Mouse (Mus musculus): ENCODE data around the gene Efna2.

Gene Efna2

GRCm38 (mm10) chr10:80141243-80141642, 38.0 kb upstream of the Efna2 start:
- in situ Hi-C loops (cut with MboI; ENCODE audit: unreplicated experiment in 2 of 2) = loop anchor here in 1 of 2 experiments (5.0 to 10.0 kb wide), 2 partner anchors 179 to 286 kb away; partner anchors contain the start of genes Ptbp1 and Wdr18

- in situ Hi-C loops (cut with MboI; ENCODE audit: unreplicated experiment in 2 of 2) = loop anchor here in 1 of 2 experiments (5.0 to 10.0 kb wide), 2 partner anchors 180 to 287 kb away; partner anchors contain the start of genes Ptbp1 and Wdr18
Observed at GRCm38 (mm10) chr10:80141786-80142529, 37.3 kb upstream of the Efna2 start.

- in situ Hi-C loops (cut with MboI; ENCODE audit: unreplicated experiment in 2 of 2) = loop anchor here in 1 of 2 experiments (5.0 to 10.0 kb wide), 2 partner anchors 180 to 288 kb away; partner anchors contain the start of genes Ptbp1 and Wdr18
Observed at GRCm38 (mm10) chr10:80142530-80142925, 36.8 kb upstream of the Efna2 start.

DNA sequence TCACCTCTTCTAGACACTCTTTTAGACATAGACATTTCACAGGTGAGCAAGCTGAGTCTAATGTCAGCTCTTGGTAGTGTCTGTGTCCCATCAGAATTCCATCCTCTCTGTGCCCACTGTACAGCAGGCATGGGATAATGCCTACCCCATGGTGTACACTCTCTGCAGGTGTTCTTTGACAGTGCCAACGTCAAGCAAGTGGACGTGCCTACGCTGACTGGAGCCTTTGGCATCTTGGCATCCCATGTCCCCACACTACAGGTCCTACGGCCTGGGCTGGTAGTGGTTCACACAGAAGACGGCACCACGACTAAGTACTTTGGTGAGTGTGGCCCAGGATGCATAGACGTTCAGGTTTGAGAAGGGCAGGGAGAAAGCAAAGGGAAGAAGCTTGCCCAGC, 35.6 kb upstream of the Efna2 start:
- in situ Hi-C loops (cut with MboI; ENCODE audit: unreplicated experiment in 2 of 2) = loop anchor here in 1 of 2 experiments (5.0 to 10.0 kb wide), 2 partner anchors 181 to 289 kb away; partner anchors contain the start of genes Ptbp1 and Wdr18

DNA sequence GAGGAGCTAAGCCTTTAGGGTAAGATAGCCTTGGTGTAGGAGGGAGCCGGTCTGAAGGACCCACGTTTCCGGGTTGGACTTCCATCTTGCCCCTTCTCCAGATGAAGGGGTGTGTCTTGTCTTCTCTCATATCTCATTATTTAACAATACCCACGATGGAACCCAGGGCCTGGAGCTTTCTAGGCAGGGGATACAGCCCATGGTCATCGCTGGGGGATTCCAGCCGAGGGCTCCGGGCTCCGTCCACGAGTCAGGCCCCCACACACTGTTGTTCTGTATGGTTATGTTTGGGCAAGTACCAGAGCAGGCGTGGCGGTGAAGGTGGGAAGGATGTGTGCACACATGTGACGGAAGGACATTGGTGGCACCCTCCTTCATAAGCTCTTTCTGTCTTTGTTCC, 35.1 kb upstream of the Efna2 start:
- in situ Hi-C loops (cut with MboI; ENCODE audit: unreplicated experiment in 2 of 2) = loop anchor here in 1 of 2 experiments (5.0 to 10.0 kb wide), 2 partner anchors 182 to 289 kb away; partner anchors contain the start of genes Ptbp1 and Wdr18

DNA sequence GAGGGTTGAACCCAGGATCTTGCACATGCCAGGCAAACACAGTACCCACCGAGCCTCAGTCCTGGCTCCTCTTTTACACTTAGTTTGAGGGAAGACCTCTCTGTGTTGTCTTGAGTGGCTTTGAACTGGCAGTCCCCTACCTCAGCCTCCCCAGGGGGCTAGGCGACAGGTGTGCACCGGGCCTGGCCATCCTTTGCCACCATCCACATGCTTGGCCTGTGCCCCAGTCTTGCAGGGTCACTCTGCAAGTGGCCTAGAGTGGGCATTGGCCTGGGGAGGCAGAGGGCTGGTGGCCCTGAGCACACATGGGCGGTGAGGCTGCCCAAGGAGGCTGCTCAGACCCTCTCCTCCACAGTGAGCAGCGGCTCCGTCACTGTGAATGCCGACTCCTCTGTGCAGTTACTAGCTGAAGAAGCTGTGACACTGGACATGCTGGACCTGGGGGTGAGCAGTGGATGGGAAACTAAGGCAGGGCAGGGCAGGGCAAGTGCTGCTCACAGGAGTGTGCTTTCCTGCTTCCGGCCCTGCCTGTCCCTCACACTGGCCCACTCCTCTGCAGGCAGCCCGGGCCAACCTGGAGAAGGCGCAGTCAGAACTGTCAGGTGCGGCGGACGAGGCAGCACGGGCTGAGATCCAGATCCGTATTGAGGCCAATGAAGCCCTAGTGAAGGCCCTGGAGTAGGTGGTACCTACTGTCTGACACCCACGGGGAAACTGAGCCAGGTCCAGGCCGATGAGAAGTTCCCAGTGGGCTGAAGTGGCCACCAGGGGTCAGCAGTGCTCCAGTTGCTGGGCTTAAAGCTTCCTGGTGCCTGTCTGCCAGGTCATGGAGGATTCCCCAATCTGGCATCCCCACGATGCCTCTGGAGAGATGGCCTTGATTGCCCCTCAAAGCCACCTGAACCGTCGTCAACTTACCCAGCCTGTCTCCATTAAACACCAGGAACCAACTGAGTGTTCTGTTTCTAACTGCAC, 34.1 kb upstream of the Efna2 start:
- in situ Hi-C loops (cut with MboI; ENCODE audit: unreplicated experiment in 2 of 2) = loop anchor here in 1 of 2 experiments (5.0 to 10.0 kb wide), 2 partner anchors 183 to 290 kb away; partner anchors contain the start of genes Ptbp1 and Wdr18

- in situ Hi-C loops (cut with MboI; ENCODE audit: unreplicated experiment in 2 of 2) = loop anchor here in 1 of 2 experiments (10.0 kb wide), 1 partner anchor 291 kb away; the partner anchor contains the start of gene Ptbp1
Observed at GRCm38 (mm10) chr10:80145896-80146295, 33.4 kb upstream of the Efna2 start.

DNA sequence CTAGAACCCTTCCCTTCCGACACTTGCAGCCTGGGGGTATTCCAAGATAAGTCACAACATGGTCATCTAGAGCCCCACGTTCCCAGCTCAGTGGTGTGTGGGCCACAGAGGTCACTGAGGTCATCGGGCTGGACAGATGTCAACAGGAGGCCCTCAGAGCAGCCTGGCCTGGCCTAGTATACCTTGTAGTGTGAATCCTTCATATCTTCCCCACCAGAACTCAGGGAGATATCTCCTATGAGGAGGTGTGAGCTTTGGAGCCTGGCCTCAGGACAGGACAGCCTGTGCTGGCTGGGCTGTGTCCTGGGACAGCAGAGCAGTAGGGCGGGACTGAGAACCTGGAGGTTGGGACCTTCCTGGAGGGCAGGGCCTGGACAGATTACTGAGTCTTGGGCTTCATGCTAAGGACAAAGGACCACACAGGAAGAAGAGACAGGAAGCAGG, 32.7 kb upstream of the Efna2 start:
- in situ Hi-C loops (cut with MboI; ENCODE audit: unreplicated experiment in 2 of 2) = loop anchor here in 1 of 2 experiments (10.0 kb wide), 1 partner anchor 292 kb away; the partner anchor contains the start of gene Ptbp1

- in situ Hi-C loops (cut with MboI; ENCODE audit: unreplicated experiment in 2 of 2) = loop anchor here in 1 of 2 experiments (10.0 kb wide), 1 partner anchor 292 kb away; the partner anchor contains the start of gene Ptbp1
Observed at GRCm38 (mm10) chr10:80147146-80147718, 32.0 kb upstream of the Efna2 start.

GRCm38 (mm10) chr10:80147719-80148601, 31.3 kb upstream of the Efna2 start, which contains the start of gene Midn:
Midn (plus strand) TSS chr10:80148272.
- in situ Hi-C loops (cut with MboI; ENCODE audit: unreplicated experiment in 2 of 2) = loop anchor here in 1 of 2 experiments (10.0 kb wide), 1 partner anchor 293 kb away; the partner anchor contains the start of gene Ptbp1

GRCm38 (mm10) chr10:80148610-80149290, 30.5 kb upstream of the Efna2 start:
- in situ Hi-C loops (cut with MboI; ENCODE audit: unreplicated experiment in 2 of 2) = loop anchor here in 1 of 2 experiments (10.0 kb wide), 1 partner anchor 294 kb away; the partner anchor contains the start of gene Ptbp1

DNA sequence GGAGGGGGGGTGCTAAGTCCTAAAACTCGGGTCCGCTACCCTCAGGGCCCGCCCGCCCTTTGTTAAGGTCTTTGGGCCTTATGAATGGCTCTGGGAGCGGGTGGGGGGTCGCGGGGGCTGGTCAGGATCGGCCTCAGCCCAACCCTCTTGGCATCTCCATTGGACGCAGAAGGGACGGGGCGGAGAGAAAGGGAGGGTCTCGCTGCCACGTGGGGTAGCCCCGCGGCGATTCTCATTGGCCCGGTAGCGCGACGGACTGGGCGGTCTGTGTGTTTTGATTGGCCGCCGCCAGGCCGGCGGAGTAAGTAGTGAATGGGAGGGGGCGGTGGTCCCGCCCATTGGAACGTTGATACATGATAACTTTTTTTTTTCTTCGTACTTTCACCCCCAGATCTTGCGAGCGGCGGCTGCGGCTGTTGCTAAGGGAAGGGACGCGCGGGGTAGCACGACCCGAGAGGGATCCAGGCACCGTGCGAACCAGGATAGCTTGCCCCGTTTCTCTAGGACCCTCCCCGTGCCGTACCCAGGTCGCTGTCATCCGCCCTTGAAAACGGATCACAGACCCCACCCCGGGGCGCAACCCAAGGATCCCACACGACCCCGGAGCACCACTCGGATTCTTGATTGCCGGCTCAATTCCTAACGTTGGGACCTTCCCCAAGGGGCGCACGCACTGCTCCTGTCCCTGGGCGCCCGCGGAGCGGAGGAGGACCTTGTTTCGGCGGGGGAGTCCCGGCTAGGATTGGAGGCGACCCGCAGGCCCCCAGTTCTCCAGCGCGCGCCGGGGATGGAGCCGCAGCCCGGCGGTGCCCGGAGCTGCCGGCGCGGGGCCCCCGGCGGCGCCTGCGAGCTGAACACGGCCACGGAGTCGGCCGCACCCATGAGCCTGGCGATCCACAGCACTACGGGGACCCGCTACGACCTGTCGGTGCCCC, 29.7 kb upstream of the Efna2 start:
- in situ Hi-C loops (cut with MboI; ENCODE audit: unreplicated experiment in 2 of 2) = loop anchor here in 1 of 2 experiments (10.0 to 25.0 kb wide), 2 partner anchors 295 to 538 kb away; partner anchors contain the start of genes Mknk2 and Ptbp1

DNA sequence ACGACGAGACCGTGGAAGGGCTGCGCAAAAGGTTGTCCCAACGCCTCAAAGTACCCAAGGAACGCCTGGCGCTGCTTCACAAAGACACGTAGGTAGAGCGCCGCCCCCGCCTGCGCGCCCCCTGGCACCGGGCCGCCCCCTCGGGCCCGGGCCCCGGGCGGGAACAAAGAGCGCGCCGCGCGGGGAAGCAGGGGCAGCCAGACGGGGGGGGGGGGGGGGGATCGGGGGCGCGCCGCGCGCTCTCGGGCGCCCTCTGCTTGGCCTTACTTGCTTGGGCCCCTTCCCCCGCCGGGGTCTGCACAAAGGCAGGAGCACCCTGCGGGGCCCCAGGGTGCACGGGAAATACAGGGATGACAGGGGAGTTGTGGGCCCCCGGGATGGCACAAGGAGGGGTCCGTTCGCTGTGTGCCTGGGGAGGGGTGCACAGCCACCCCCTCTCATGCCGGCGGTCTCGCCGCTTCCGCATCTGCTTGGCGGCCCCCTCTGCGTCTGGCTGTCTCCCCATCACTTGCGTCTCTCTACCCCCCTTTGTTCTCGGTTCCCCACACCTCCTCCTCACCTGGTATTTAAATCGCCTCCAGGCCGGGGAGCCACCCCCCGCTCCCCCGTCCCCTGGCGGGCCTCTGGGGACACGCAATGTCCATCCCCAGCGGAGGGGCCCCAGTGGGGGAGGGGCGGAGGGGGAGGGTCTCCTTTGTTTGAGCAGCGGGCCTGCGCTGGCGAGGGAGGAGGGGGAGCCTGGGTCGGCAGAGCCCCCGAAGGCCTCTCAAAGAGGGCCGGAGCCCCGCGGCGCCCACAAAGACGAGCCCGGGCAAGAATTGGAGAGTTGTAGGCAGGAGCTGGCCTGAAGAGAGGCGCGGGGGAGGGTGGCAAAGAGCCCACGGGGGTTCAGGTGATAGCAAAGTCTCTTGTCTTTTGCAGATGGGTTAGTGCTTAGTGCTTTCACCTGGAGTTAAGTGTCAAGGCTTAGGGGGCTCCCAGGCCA, 28.8 kb upstream of the Efna2 start:
- in situ Hi-C loops (cut with MboI; ENCODE audit: unreplicated experiment in 2 of 2) = loop anchor here in 1 of 2 experiments (25.0 kb wide), 1 partner anchor 537 kb away; the partner anchor contains the start of gene Mknk2

GRCm38 (mm10) chr10:80151211-80152034, 27.9 kb upstream of the Efna2 start:
- in situ Hi-C loops (cut with MboI; ENCODE audit: unreplicated experiment in 2 of 2) = loop anchor here in 1 of 2 experiments (25.0 kb wide), 1 partner anchor 536 kb away; the partner anchor contains the start of gene Mknk2
